Comparison of ENCODE assay signal across 20 mouse cellular contexts in the genomic region with DNA sequence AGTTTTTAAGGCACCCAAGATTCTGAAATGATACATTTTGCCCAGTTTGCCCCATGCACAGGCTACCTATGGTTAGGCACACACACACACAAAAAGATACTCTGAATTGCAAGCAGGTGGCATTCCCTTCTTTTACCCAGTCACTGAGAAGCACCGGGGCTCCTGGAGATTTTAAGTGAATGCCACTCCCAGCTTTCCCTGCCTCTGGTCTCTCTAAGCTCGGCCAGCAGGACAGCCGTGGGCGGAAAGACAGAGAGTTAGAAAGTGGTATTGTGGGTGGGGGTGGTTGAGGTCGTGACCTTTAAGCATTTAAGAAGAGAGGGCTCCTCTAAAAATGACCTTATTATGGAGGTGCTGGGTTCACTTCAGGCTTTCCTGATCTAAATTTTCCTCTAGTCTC. TPM values are rescaled to one million over a fixed set of nuclear protein-coding genes. Genes with fewer than 3 reads are reported as not detected.
"Had no signal": no experiment of that assay in that cellular context is flagged by ENCODE, and none has a peak within 500 bp of the region (broad histone marks: within the 10 kb centered on the region; RNA-seq: fewer than 3 reads in every experiment).

No protein-coding gene starts in this region.

- H3K4me2 ChIP-seq: limb, embryonic 12.5 days; limb, embryonic 15.5 days; liver, embryonic 11.5 days; lung, embryonic 14.5 days; neural tube, embryonic 12.5 days had no signal

- ATAC-seq: liver, postnatal 0 days; lung, postnatal 0 days had no signal

- H3K9me3 ChIP-seq: limb, embryonic 12.5 days; limb, embryonic 15.5 days; neural tube, embryonic 12.5 days had no signal

- H3K36me3 ChIP-seq: limb, embryonic 12.5 days; limb, embryonic 15.5 days; neural tube, embryonic 12.5 days had no signal

- H3K4me3 ChIP-seq: layer of hippocampus, adult 2 months; limb, embryonic 12.5 days; limb, embryonic 15.5 days; neural tube, embryonic 12.5 days had no signal

- H3K27ac ChIP-seq: kidney, postnatal 0 days; layer of hippocampus, adult 2 months; limb, embryonic 12.5 days; limb, embryonic 15.5 days; liver, embryonic 14.5 days; macrophage; neural tube, embryonic 12.5 days; stomach, postnatal 0 days had no signal

- DNase-seq: kidney, adult 2 months; kidney, postnatal 25 days; layer of hippocampus, adult 9-11 months; liver, postnatal 0 days; lung, embryonic 14.5 days; midbrain, embryonic 14.5 days; right cerebral cortex, adult 18-20 months; right cerebral cortex, postnatal 14 days; right cerebral cortex, postnatal 4 days; thymus, postnatal 36 days had no signal

- H3K9ac ChIP-seq: limb, embryonic 12.5 days; limb, embryonic 15.5 days; liver, embryonic 14.5 days; liver, postnatal 0 days; lung, embryonic 14.5 days; neural tube, embryonic 12.5 days had no signal

RNA-seq across cellular contexts. Expression of a gene that starts 31.6 kb away (rescaled TPM):
- polyA plus RNA-seq: liver, postnatal 0 days had no signal
